Mouse (Mus musculus) liver, adult 2 months (tissue): ENCODE measurements around the gene Igsf9b.

Experiments
- CTCF ChIP-seq: fragments of 200-500 bp; IDR thresholded peaks from 2 replicates; pipeline ENCODE4 v1.5.1; 2011; ENCODE audit warnings: low read depth, low read length, control low read depth
- POLR2A ChIP-seq: fragments of 200-500 bp; IDR thresholded peaks from 2 replicates; pipeline ENCODE4 v1.6.1; 2011; ENCODE audit warnings: low read length, control low read depth; ENCODE audit not compliant: insufficient read depth; ENCODE audit errors: extremely low read depth

GRCm38 (mm10) chr9:27323412-27323811, 24.4 kb downstream of the Igsf9b start:
- no peak for TF ChIP-seq CTCF
- TF ChIP-seq POLR2A = no peak
